Mouse (Mus musculus) fibroblast of lung, adult 2 months (primary cell): ENCODE measurements around the gene Rgs2.

Source experiments
- DNase-seq: peaks from one replicate; pipeline ENCODE4 v3.0.0-alpha.2; 2011; ENCODE audit warnings: low read depth

Rgs2 gene

GRCm38 (mm10) chr1:143982765-143983312, 21.1 kb downstream of the Rgs2 start:
- no peak for DNase-seq

DNA sequence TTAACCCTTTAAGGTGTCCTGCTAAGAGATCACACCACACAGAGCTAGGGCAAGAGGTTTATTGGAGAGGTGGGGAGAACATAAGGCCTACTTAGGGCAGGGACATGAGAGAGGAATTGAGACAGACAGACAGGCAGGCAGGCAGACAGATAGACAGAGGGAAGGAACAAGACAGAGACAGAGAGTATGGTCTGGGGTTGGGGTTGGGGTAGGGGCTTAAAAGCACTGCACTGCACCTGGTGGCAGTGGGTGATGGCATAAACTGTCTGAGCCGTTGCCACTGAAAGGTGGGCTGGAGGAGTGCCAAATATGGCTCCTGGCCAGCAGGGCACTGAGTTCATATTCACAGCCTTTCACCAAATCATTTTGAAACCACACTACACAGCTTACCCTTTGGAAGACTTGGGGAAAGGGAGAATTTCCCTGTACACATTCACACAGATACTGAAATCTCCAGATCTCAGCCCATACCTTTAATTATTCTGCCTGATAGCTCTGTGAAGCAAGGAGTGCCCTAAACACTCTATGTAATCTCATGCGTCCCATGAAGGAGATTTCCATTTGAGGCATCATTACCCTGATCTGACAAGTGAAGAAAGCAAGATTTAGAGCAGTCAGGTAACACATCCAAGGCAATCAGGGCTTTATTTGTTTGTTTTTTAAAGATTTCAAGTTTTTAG, 21.7 kb downstream of the Rgs2 start:
- DNase-seq: no peak

DNA sequence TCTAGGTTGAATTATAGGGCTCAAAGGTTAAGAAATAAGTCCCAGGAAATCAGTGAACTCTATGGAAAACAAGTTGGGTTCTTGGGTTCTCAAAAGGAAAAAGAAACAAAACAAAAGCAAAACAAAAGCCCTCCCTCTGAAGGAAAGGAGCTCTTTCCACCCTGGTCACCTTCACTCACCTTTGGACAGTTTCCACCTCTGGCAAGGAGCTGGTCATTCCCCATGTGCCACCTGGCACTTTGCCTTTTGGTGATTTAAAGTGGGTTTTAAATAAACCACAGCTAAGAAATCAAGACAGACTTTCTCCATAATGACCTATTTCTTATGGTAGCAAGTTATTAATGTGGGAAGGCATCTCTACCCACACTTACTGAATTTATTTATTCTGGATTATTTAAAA, 23.1 kb downstream of the Rgs2 start:
- no peak for DNase-seq

GRCm38 (mm10) chr1:143974637-143975036, 29.3 kb downstream of the Rgs2 start:
- no peak for DNase-seq

GRCm38 (mm10) chr1:143962301-143962700, 41.7 kb downstream of the Rgs2 start:
- no peak for DNase-seq

- no peak for DNase-seq
These were observed 43.6 kb downstream of the Rgs2 start for GRCm38 (mm10) chr1:143960340-143960739.

DNA sequence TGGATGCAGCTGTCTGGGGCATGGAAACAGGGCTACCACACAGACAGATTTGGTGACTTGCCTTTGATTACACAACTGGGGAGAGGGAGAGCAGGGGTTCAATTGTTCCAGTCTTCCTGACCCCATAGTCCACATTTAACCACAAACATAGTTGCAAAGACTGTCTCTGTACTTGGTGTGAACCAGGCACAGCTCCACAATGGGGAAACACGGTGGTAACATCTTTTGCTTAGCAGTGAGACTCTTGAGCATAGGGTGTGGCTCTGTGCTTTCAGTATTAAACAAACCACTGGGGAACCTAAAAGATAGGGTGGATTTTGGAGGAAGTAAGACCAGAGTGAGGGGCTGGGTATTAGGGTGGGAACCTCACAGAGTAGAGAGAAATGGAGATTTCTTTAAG, 47.9 kb downstream of the Rgs2 start:
- DNase-seq: no peak

DNA sequence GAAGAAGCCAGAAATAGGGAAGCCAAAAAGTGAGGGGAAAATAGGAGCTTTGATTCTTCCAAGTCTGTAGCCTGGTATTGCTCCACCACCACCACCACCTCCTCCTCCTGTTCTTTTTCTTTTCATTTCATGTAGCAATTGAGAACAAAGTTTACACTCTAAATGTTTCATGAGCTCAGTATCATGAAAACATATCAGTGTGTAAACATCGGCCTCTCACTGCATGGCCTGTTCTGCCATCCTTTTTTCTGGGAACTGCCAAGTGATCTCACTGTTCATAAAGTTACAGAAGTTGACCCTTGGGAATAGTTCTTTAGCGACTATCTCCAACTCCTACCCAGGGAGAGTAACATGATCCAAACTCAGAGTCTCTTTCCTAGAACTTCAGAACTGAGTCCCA, 51.1 kb downstream of the Rgs2 start:
- no peak for DNase-seq
